Mouse (Mus musculus): ENCODE measurements around the gene Acsm4.

The Acsm4 gene

DNA sequence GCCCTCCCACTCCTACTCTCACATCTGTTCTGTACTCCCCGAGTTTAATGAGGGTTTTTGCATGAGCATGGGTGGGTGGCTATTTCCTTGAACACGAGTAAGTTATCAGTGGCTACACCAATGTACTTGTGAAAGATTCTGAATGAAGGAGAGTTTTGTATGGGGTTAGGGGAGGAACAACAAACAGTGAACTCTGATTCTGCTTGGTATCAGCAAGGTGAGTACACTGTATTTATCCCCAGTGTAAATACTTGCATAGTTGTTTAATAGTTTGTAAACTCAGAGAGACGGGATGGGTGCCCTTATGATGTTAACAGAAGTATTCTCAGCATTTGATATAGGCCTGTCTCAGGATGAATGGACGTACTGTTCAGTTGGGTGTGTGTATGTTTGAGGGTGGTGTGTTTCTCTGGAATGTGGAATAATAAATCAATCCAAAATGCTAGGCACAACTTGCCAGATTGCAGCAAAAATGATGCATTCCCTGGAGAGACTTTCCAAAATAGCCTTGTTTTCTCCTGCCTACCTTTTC, 72.4 kb downstream of the Acsm4 start:
- no peak for DNase-seq (ENCODE audit: low read depth)

Data from naive thymus-derived CD4-positive, alpha-beta T cell, adult 2 months (primary cell).